Mouse (Mus musculus) 416B (cell line): ENCODE data around the gene Cldn4.
A peak's percentile ranks its signal among the peaks of the same experiment; 100 is the strongest.

Source experiments
- DNase-seq: peaks from one replicate; pipeline ENCODE4 v3.0.0; 2011; ENCODE audit warnings: low read depth

Cldn4 gene

DNA sequence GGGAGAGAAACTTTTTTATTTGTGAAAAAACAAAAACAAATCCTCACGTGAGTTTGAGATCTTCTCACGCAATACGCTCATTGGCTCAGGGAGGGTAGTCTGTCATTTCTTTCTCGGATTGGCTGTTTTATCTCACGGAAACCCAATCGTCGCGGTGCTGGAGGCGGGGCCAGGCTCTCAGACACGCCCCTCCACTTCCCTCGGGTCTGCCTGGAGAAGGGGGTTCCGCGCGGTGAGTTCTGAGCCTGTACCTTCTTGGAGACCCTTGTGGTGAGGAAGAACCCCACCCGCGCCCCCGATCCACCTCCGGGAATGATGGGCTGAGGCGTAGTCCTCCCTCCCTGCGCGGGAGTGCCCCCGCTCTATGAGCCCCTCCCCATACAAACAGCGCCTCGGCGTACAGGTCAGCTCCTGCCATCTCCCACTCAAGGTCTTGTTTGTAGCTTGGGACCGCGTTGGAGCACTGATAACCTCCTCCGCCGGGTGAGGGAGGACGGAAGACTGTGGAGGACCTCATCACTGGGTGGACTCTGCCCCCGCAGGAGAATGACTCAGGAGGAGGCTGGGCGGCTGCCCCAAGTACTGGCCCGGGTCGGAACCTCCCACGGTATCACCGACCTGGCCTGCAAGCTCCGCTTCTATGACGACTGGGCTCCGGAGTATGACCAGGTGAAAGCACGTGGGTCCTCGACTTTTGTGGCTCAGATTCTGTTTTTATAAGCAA lies 14.4 kb downstream of the Cldn4 start, which contains the start of gene Mettl27:
Gene Mettl27 (plus strand): TSS at position 190 of the 724 bp plus-strand sequence.
- DNase-seq: peak; percentile 95

DNA sequence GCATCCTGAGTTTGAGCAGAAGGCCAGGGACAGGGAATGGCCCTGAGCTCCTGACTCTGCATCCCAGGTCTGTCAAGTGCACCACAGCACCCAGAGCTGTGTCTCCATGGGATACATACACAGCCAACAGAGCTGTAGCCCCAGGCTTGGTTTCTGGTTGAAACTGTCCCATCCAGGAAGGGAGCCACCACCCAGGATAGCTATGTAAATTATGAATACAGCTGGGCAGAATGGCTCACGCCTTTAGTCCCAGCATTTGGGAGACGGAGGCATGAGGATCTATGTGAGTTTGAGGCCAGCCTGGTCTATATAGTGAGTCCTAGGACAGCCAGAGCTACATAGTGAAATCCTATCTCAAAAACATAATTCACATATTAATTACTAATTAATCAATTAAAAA lies 16.7 kb downstream of the Cldn4 start:
- DNase-seq: no peak

DNA sequence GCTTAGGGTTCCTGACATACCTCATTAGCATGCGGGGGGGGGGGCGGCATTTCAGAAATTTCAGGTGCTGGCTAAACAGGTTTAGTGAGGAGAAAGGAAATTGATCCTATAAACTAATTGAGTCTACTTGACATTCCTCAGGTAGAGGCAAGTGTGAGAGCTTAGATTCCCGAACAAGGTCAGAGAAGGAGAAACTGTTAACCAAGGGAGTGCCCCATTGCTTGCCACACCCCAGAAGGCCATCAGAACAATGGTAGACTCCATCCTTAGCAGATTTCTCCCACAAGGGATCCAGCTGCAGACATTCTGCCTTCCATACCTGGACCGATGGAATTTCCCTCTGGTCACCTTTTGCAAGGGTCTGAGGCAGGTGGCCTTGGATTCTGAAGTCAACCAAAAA lies 20.0 kb downstream of the Cldn4 start:
- no peak for DNase-seq

DNA sequence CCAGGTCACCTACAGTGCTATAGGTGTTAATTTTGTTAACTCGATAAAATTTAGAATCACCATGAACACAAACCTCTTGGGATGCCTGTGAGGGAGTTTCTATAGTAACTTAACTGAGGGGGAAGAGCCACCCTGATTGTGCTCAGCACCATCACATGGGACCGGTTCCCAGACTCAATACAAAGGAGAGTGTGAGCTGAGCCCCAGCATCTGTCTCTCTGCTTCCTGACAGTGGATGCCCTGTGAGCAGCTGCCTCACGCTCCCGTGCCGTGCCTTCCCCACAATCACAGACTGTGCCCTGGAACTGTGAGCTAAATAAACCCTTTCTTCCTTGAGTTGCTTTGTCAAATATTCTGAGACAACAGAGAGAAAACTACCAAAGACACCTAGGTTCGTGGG lies 23.6 kb downstream of the Cldn4 start:
- DNase-seq: no peak

DNA sequence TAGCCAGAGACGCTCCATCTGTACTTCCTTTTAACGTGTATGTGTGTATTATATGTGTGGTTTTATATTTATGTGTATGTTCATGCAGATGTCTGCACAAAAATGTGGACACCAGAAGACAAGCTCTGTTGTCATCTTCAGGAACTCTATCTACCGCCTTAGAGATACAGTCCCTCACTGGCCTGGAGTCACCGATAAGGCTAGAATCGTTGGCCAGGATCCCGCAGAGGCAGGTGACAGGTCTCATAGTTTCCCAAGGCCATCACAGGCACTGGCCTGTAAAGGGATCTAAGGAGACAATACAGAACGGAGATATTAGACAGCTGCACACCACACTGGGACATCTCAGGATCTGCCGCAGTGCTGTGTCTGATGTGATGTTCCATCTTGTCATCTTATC lies 25.6 kb downstream of the Cldn4 start:
- no peak for DNase-seq

DNA sequence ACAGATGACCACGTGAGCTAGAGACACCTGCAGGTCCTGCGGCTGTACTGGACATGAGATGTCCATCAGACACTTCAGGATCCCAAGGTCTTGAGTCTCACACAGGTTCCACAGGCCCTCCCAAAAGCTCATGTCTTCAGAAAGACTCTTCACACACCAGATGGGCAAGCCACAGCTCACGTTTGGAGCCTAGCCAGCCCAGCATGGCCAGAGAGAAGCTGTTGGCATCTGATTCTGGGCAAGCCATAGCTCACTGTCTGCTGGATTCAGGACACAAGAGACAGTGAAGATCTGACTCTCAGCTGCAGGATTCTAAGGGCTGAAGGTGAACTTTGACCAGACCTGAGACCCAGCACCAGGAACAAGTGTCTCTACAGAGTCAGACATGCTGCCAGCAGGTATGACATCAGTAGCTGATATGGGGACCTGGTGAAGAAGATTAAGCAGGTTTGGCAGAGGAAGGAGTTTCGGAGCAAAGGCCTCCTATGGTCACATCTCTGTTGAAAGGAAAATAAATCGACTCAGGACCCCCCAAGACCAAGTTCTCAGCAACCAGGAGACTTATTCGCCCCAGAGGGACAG lies 26.5 kb downstream of the Cldn4 start:
- no peak for DNase-seq

DNA sequence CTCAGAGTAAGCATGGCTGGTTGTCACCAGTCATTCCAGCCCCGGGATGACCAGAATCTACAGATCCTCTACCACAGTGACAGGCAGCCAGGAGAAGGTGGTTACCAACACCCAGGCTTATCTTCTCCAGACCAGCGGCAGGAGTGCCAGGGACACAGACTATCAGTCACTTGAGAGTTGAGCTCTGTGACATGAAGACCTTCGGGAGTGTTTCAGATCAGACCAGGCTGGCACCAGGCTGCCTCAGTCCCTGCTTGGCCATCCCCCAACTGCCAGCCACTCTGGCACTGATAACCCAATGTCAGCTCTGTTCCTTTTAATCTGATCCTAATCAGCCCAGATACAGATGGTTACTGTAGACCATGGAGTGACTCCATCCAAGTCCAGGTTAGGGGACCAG lies 27.6 kb downstream of the Cldn4 start:
- no peak for DNase-seq

DNA sequence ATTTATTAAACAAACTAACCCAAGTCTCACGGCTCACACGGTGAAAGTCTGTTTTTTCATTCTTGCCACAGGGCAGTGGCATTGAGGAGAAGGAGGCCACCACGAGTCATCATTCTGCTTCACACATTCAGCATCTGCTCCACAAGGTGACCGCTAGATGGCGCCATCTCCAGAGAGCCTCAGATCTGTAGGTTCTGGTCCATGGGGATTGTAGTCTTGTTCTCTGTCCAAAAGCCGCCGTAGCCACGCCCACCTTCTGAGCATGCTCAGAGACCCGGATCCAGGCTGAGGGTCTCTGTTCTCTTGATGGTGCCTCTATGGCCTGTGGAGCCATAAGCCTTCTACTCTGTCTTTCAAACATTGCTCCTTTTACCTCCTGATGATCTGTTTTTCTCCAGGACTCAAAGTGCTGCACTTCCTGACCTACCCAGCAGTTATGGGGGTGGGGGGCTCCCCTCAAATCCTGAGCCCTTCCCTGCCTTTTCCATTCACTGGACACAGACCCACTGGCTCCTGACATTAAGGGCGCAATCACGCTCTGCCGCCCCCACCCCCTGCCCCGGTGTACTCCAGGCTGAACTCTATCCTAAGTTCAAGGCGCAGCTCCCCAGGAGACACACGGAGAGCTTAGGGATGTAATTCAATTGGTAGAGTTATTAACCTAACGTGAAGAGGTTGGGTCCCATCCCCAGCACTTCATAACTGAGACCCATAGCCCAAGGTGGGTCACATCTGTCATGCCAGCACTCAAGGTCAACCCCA lies 28.5 kb downstream of the Cldn4 start:
- DNase-seq: peak; percentile 85

DNA sequence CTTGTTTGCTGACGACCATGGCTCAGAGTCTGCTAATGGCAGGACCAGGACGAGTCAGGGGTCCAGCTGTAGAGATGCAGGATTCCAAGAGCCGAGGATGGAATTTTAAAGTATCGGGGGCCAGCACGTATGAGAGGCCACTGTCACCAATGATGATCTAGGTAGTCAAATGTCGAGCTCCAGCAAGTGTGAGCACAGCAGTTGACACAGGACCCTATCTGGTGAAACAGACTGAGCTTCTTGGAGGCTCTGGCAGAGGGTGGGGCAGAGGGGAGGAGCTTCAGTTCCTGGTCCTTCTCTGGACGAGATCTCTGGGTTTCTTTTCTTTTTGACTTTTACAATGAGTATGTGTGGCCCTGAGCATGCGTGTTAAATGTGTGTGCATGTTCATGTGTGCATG lies 31.4 kb downstream of the Cldn4 start, which contains the start of gene Cldn13:
Gene Cldn13 (minus strand): TSS at position 216 of the 400 bp plus-strand sequence.
- DNase-seq: no peak

DNA sequence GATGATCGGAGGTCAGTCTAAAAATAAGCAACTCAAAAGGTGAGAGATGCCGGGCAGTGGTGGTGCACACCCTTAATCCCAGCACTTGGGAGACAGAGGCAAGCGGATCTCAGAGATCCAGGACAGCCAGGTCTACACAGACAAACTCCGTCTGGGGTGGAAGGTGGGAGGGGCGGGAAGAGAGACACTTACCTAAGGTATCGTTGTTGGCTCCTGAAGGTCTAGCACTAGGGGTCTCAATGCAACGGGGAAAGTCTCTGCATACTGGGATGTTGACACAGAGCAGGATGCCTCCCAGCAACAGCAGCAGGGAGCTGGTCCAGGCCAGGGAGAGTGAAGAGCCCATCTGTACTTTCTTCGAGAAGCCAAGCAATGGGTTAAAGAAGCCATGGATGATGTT lies 32.2 kb downstream of the Cldn4 start:
- DNase-seq: no peak

DNA sequence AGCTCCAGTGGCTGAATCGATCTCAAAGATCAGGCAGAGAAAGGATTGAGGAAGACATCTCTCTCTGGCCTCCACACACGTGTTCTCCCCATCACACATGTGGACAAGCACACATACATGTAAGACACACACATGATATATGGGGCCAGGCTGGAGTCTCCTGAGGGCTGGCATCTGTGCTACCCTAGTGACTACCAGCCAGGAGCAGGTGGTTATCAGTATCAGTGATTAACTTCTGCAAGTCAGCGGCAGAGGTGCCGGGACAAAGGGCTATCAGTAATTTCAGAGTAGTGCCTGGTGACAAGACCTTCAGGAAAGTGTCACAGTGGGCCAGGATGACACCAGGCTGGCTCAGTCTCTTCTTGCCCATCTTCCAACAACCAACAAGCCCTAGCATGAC lies 33.0 kb downstream of the Cldn4 start:
- no peak for DNase-seq

DNA sequence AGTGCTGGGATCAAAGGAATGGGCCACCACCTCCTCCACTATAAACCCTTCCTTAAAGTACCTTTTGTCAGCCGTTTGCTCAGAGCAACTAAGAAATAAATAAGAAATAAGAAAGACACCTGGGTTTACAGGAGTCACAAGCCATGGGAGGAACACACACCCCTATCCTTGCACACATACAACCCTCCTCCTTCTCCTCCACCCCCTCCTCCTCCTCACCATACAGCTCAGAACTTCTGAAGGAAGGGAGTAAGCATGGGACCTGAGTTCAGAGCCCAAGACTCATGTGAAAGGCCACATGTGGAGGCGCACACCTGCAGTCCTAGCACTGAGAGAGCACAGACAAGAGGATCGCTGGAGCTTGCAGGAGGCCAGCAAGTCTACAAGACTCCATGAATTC lies 33.4 kb downstream of the Cldn4 start:
- DNase-seq: no peak

DNA sequence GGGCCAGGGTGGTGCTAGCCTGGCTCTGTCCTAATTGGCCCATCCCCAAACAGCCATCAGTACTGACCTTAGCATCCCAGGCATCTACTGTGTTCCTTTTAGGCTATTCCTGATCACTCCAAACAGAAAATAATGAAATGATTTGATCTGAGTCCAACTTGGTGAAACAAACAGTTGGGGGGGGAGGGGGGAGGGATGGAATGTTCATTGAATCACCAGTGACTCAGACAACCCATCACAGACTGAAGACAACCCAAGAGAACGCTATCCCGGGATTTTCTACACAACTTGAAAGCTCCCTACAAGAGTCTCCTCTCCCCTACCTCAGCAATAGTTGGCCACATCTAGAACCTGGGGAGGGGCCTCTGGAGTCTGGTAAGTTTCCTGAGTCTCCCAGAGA lies 34.8 kb downstream of the Cldn4 start:
- DNase-seq: no peak

DNA sequence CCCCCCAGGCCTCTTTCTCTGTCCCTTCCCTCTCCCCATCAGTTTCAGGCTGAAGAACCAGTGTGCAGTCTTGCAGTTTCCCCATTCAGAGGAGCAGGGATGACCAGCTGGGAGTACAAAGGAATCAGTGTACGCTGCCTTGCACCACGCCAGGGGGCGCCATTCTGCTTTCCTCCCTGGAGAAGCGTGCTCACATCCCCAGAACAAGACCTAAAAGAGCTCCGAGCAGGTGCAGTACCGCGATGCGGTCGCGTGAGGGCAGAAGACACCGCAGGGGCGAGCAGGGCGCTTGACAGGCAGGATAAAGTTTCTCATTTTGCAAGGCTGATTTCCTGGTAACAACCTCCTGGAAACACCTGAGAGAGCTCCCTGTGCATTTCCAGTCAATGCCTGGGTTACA lies 39.6 kb downstream of the Cldn4 start:
- DNase-seq: peak; percentile 91

DNA sequence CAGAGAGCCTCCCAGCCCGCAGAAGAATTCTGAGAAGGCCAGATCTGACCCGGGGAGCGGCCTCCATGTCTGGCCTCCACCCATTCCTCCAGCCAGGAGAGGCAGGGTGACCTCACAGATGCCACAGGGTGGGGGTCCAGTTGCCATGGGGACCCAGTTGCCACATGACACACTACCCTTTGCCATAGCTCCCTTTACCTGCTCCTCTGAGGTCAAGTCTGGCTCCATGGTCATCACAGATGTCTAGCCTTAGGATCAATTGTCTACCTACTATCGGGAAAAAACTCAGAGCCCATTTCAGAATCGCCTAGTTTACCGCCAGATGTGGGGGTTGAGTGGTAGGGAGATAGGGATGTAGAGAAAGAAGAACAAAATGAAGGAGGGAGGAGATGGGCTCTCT lies 40.1 kb downstream of the Cldn4 start, which contains the start of gene Tmem270:
Gene Tmem270 (minus strand): TSS at position 101 of the 400 bp plus-strand sequence.
- DNase-seq: no peak

DNA sequence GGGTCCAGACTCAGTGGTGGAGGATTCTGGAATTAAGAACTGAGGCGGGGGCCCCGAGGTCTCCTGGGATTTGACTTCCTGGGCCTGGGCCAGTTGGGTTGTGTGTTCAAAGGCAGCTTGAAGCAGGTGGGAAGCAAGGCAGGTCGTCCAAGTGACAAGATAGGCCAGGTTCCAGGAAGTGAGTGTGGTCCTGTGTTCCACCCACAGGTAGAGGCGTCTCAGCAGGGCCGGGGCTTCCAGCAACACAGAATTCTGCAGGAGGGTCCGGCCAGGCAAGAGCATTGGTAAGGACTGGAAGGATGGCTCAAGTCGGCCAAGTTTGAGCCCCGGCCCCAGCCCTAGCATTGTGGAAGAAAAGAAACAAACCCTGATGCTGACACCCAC lies 45.1 kb downstream of the Cldn4 start:
- DNase-seq: no peak

DNA sequence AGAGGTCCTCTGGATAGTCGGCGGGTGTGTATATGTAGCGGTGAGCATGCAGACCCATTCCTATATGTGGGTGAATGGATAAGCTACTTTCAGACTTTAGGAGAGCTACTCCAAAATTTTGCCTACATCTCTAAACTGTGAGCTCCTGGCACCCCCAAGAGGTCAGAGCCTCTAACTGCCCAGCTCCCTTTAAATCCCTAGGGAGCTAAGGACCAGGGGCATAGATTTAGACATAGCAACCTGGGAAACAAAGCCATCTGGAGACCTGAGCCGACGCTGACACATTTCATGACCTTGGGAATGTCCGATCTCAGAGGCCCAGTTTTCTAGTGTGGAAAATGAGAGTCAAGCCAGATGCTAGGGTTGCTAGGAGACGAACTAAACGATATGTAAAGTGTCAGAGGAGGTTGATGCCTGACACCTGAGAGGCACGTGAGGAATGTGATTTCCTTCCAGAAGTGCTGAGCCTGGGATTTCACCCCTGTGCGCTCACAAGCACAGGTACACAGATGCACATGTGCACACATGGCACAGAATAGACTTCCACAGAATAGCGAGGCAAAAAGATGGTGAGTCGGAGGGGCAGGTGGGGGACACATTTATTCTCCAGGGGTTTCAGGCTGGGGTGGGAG lies 45.6 kb downstream of the Cldn4 start:
- peak; percentile 62 for DNase-seq

DNA sequence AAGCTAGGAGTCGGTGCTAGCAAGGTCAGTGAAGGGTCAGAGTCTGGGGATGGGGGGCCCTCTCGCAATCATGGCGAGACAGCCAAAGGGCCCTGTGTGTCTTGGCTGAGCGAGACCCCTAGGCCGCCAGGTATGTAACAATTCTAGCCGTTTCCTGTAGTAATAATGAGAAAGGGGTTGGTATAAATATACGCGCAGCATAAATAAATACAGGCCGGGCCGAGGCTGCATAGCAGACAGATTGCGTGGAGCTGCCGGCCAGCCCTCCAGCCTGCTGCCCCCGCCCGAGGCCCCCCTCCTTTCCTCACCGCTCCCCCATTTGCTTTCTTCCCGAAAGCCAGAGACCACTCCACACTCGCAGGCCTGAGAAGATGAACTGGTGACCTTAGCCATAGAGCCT lies 49.1 kb downstream of the Cldn4 start:
- DNase-seq: no peak

DNA sequence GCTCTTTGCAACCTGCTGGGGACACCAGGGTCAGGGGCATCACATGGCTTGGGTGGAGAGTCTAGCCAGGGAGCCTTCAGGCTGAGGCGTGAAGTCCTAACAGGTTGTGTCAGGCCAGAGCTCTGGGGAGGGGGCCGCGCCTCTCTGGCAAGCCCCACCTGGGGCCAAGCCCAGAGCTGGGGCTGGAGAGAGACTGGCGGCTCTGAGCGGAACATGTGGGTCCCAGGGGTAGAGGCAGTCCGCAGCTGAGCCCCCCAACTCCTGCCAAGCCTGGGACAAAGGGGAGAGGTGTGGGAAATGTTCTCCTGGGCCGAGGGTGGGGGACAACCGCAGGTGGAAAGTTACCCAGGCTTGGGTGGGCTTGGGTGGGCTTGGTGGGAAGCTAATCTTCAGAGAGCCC lies 49.8 kb downstream of the Cldn4 start:
- no peak for DNase-seq

DNA sequence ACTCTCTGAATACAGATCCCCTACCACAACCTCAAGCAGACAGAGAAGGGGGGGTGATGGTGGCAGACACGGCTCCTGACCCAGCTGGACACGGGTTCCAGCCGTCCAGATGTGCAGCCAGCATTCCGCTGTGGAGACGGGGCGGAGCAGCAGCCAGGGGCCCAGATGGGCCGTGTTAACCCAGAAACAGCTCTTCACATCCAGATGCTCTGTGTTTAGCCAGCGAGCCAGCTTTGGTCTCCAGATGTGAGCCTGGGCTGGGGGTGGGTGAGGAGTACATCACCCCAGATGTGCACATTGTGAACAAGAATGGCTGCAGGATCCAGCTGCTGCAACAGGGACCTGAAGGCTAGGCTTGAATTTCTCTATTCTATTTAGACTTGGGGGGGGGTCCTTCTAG lies 51.4 kb downstream of the Cldn4 start:
- DNase-seq: no peak
